Mouse (Mus musculus) spleen, postnatal 10 days (tissue): Measurements from ENCODE around the gene Wdr20.

Experiments
- DNase-seq, 2 experiments: peaks; one replicate each; pipeline ENCODE4 v3.0.0; 2021 to 2022; ENCODE audit warnings: low spot score in 2 of 2

Wdr20 gene

GRCm38 (mm10) chr12:110819367-110819766 is 81.6 kb downstream of the Wdr20 start:
- DNase-seq = no peak

DNA sequence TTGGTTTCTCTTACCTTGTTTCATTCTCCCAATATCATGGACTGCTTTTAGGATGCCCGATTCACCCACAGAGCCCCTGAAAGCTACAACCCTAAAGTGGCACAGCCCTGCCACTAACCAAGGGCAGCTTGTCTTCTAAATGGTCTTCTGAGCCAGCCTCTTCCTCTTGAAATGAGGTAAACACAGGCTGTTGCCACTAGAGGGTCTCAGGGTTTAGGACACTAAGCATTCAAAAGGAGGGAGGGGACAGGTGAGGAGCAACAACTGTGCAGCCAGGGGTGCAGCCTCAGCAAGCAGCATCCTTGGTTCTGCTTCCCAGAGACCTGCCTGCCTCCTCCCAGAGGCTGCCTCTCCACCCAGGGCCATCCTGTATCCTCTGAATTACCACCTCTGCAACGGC is 84.0 kb downstream of the Wdr20 start:
- no peak for DNase-seq

GRCm38 (mm10) chr12:110822366-110822765 is 84.6 kb downstream of the Wdr20 start:
- no peak for DNase-seq

GRCm38 (mm10) chr12:110828908-110829307 is 91.2 kb downstream of the Wdr20 start:
- DNase-seq = no peak

- DNase-seq = no peak
Observed at GRCm38 (mm10) chr12:110830293-110831024, 92.7 kb downstream of the Wdr20 start.

DNA sequence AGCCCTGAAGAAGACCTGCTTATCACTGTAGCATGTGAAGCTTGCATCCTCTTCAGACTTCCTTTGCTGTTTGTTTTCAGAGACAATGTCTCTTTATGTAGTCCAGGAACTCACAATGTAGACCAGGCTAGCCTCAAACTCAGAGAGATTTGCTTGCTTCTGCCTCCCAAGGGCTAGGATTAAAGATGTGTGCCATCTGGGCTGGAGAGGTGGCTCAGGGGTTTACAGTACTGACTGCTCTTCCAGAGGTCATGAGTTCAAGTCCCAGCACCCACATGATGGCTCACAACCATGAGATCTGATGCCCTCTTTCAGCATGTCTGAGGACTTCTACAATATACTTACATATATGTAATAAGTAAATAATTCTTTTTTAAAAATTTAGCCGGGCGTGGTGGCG is 97.4 kb downstream of the Wdr20 start:
- DNase-seq = no peak

DNA sequence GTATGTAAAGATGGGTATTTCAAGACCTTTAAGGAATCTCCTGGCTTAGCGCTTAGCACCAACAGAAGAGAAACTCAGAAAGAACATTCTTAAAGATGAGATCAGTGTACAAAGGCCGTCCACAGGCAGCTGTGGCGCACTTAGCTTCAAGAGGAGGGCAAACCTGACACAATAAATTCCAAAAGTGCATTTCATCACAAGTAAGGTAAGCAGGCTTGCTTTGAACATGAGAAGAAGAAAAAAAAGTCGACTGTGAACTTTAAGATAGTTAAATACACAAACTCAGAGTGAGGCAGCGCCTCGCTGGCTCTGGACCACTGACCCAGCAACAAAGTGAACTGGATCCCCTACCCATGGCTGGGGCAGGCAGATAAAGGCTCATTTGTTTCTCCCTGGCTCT is 99.0 kb downstream of the Wdr20 start:
- no peak for DNase-seq

GRCm38 (mm10) chr12:110837192-110837841 is 99.6 kb downstream of the Wdr20 start:
- no peak for DNase-seq

- DNase-seq = no peak
Observed at GRCm38 (mm10) chr12:110837850-110838249, 100.1 kb downstream of the Wdr20 start.

DNA sequence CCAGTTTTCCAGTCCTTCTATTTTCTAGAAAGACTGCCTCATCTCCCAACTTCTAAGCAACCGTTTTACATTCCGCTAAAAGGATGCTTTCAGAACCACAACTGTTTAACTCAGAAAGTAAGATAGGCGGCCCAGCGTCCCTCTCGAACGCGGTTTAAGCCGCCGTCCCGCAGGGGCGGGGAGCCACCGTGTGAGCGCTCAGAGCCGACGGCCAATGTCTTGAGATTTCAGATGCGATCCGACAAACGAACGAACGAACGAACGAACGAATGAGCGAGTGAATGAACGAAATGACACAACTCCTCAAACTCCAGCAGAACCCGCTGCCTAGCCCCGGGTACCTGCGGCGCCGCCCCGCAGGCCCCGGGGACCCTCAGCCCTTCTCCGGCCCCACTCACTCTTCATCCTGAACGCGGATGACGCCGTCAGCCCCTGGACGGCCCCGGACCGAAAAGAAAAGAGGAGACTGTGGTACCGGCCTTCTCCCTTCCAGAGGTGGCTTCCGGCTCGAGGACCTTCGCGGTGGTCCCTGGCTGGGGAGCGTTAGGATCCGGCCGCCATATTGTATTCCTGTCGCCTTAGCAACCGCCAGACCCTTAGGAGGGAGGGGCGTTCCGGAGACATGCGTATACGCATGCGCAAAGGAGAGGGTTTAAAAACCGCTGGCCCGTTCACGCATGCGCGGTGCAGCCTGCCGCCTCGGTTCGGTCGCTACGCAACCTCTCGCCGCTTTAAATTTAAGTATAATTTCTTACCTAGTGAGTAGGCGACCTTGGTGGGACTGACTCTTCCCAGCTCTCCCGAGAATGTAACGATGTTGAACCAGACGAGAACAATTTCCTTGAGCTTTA is 102.8 kb downstream of the Wdr20 start, which contains the start of gene Mok:
TSS of gene Mok (minus strand) at position 592 of the 851 bp plus-strand sequence.
- peak; percentile 94 for DNase-seq

DNA sequence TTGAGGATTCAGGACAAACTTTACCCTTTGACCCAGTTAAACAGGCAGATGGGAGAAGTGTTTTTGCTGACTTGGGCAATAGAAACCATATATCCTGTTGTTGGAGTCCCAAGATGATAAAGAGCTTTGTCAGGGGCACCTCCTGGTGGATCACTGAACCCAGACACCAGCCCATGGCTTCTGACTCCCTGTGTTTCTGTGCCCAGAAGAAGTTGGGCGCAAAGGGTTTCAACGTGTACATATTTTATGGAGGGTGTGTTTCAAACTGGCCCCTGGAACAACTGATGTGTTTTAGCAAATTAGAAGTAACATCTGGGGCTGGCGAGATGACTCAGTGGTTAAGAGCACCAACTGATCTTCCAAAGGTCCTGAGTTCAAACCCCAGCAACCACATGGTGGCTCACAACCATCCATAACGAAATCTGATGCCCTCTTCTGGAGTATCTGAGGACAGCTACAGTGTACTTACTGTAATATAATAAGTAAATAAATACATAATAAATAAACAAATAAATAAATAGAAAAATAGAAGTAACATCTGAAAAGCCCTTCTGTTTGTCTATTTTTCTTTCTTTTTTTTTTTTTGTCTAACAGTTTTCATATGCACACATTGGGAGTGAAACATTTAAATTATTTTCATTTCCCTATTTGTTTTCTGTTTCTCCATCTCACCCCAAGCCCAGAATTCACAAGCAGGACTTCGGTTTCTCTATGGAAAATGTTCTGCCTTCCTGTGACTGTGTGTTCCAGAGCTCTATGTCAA is 104.2 kb downstream of the Wdr20 start:
- no peak for DNase-seq

- DNase-seq = peak; percentile 89 to 92
Observed at GRCm38 (mm10) chr12:110843194-110844048, 105.7 kb downstream of the Wdr20 start.

DNA sequence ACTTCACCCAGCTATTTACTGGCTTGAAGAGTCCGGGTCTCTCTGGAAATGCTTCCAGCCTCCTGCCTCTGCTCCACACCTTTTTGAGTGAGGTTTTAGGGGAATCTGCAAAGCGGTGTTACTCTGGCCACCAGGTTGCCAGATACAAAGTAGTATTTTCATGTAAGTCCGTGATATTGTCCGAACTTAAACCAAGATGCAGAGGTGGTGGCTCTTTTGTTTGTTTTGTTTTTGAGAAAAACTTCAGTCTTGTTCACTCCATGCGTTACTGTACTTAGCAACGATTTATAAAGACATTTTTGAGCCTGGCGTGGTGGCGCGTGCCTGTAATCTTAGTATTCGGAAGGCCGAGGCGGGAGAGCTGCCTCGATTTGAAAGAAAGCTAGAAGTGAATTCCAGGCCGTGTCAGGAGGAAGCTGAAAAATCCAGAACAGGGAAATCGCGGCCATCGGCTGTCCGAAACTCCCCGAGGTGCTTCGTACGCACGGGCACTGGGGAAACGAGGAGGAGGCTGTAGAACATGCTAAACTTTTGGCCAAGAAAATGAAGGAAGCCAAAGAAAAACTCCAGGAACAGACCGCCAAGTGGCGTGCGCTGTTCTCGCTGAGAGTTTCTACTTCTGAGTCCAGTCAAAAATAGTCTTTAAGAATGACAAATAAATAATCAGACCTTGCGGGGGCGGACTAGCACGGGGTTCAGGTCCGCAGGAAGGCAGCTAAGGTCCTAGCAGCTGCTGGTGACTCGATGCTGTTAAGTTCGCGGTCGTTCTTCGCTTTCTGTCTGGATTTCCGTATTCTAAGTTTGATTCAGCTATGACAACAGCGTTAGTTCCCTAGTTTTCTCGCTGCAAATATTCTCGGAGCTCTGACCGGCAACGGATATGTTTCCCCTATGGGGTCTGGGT is 106.7 kb downstream of the Wdr20 start:
- peak; percentile 42 to 58 for DNase-seq

DNA sequence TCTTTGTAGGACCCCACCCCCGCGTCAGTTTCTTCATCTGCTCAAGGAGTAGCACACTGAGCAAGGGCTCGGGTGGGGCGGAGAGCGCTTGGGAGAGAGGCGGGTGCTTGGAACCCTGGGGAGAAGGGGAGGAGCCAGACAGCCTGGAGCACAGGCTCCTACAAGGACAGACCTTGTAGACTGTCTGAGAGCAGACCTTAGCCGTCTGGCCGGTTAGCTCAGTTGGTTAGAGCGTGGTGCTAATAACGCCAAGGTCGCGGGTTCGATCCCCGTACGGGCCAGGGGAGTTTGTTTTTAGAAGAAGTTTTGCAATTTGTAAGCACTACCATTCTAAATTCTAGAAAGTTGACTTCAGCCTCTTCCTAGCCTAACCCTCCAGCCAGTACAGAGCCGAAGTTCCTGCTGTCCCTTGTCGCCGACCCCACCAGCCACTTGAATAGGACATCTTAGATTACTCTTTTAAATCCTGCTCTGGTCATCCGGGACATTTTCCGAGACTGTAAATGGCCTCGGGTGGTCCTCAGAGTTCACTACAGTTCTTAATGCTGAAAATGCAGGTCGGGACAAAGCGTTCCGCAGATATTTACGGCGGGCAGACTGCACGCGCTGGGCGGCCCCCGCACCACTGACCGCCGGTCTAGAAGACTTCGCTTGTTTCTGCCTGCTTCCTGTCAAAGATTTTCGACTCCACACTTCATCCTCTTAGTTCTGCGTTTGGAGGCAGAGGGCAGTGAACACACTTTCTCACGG is 107.6 kb downstream of the Wdr20 start:
- peak; percentile 87 to 89 for DNase-seq

DNA sequence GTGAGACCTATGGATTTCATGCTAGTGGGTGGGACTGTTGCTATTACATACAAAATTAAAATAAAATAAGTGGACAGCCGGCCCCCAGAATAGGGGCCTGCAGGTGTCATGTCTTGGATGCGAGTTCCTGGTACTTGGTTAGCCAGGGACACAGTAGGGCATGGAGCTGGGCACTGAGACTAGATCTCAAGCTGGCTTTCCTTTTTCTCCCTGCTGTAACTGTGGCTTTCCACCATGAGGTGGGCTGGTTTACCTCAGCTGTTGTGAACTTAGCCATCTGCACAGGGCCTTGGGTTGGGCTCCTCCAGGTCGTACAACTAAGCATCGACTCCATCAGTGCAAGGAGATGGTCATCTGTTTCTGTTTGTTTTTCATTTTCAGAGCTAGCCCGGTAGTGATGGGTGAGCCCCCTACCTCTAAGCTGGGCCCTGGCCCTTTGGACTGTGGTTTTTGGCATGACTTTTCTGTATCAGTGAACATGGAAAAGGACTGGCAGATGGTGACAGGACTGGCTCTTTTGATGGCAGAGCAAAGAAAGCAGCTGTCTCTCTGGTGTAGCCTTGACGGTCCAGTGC is 108.5 kb downstream of the Wdr20 start:
- DNase-seq = no peak

- peak; percentile 76 to 85 for DNase-seq
Observed at GRCm38 (mm10) chr12:110850010-110850928, 112.5 kb downstream of the Wdr20 start, which contains the start of gene Zfp839. Zfp839 (plus strand) TSS chr12:110850253.

GRCm38 (mm10) chr12:110850929-110851256 is 113.1 kb downstream of the Wdr20 start:
- DNase-seq = peak; percentile 28 to 34
